Mouse (Mus musculus) liver, embryonic 16.5 days (tissue): Measurements from ENCODE around the gene Il1rl1. TPM values are rescaled to one million over a fixed set of nuclear protein-coding genes. Genes with fewer than 3 reads are reported as not detected.

Experiments used
- ATAC-seq: fragments of 200-750 bp; cut with Nextera tagmentation; 2 replicates; pipeline ENCODE4 v1.8.0; 2017; ENCODE audit warnings: low read depth, mild to moderate bottlenecking, moderate number of reproducible peaks, moderate library complexity
- H3K27ac ChIP-seq: fragments of 300-500 bp; sonication (generic); 2 replicates; pipeline ENCODE4 v1.5.1; 2014; ENCODE audit warnings: mild to moderate bottlenecking, low read length
- H3K27me3 ChIP-seq: fragments of 300-500 bp; sonication (generic); 2 replicates; pipeline ENCODE4 v1.6.1; 2014; ENCODE audit warnings: low read depth, low read length, mixed read lengths; ENCODE audit not compliant: control insufficient read depth, insufficient read depth
- H3K36me3 ChIP-seq: fragments of 300-500 bp; sonication (generic); 2 replicates; pipeline ENCODE4 v1.6.1; 2014; ENCODE audit warnings: mild to moderate bottlenecking; ENCODE audit not compliant: control insufficient read depth, insufficient read depth
- H3K4me1 ChIP-seq: fragments of 300-500 bp; sonication (generic); 2 replicates; pipeline ENCODE4 v1.6.1; 2014; ENCODE audit warnings: low read depth, low read length, mixed read lengths; ENCODE audit not compliant: control insufficient read depth
- H3K4me2 ChIP-seq: fragments of 300-500 bp; sonication (generic); 2 replicates; pipeline ENCODE4 v1.6.1; 2014; ENCODE audit warnings: low read depth, low read length, mixed read lengths
- H3K4me3 ChIP-seq: fragments of 300-500 bp; sonication (generic); 2 replicates; pipeline ENCODE4 v1.5.1; 2014; ENCODE audit warnings: low read depth, mild to moderate bottlenecking, low read length
- H3K9ac ChIP-seq: fragments of 300-500 bp; sonication (generic); 2 replicates; pipeline ENCODE4 v1.6.1; 2014; ENCODE audit warnings: low read depth, low read length
- H3K9me3 ChIP-seq: fragments of 300-500 bp; sonication (generic); replicated peaks from 2 replicates; pipeline ENCODE4 v1.6.1; 2016; ENCODE audit warnings: low read length; ENCODE audit not compliant: control insufficient read depth
- WGBS: fragments of 180-500 bp; shearing (Covaris S2); extraction: QIAGEN DNeasy Blood & Tissue Kit; methylation state at CpG from one replicate; pipeline ENCODE4 v1.1.7; 2014; ENCODE audit not compliant: insufficient replicate concordance; 5-methylcytosine and 5-hydroxymethylcytosine counted together
- polyA plus RNA-seq: library from polyadenylated mRNA; unstranded; fragments of >200 nt; fragmentation: Nextera tagmentation; extraction: Ambion mirVana; gene quantifications from 2 replicates; pipeline ENCODE4 v1.2.1, GENCODE M21; 2015

The Il1rl1 gene
- polyA plus RNA-seq, 1 experiment from 2014 or later = 5.3 TPM

GRCm38 (mm10) chr1:40499708-40500107 lies 70.3 kb downstream of the Il1rl1 start:
- ATAC-seq = no peak
- H3K27me3 ChIP-seq = no peaks in the 10 kb centered on the region
- 89% methylated on average over 1 of the region's 1 CpGs for WGBS

GRCm38 (mm10) chr1:40501126-40501525 lies 71.8 kb downstream of the Il1rl1 start:
- H3K27ac ChIP-seq = no peak overlapping the region
- H3K27me3 ChIP-seq = no peaks in the 10 kb centered on the region
- no peaks in the 10 kb centered on the region for H3K9me3 ChIP-seq
- 15% methylated on average over 4 of the region's 4 CpGs for WGBS
- no peak overlapping the region for H3K4me2 ChIP-seq
- no peak for ATAC-seq
- no peaks in the 10 kb centered on the region for H3K4me1 ChIP-seq
- no peaks in the 10 kb centered on the region for H3K36me3 ChIP-seq
- no peak overlapping the region for H3K4me3 ChIP-seq
- H3K9ac ChIP-seq = no peak overlapping the region

More at GRCm38 (mm10) chr1:40499708-40500107, 70.3 kb downstream of the Il1rl1 start:
- no peak overlapping the region for H3K9ac ChIP-seq
- no peaks in the 10 kb centered on the region for H3K4me1 ChIP-seq
- H3K36me3 ChIP-seq = no peaks in the 10 kb centered on the region
- H3K9me3 ChIP-seq = no peaks in the 10 kb centered on the region
- no peak overlapping the region for H3K27ac ChIP-seq
- no peak overlapping the region for H3K4me2 ChIP-seq
- H3K4me3 ChIP-seq = no peak overlapping the region

- Histone ChIP-seq H3K4me3 (no peak overlapping the region), H3K36me3 (no peaks in the 10 kb centered on the region), H3K9ac (no peak overlapping the region), H3K27ac (no peak overlapping the region), H3K4me2 (no peak overlapping the region), H3K9me3 (no peaks in the 10 kb centered on the region), H3K27me3 (no peaks in the 10 kb centered on the region), H3K4me1 (no peaks in the 10 kb centered on the region)
- 25% methylated on average over 11 of the region's 11 CpGs for WGBS
- ATAC-seq = no peak
Observed at GRCm38 (mm10) chr1:40501546-40502398, 72.4 kb downstream of the Il1rl1 start.

- Histone ChIP-seq H3K4me3 (no peak overlapping the region), H3K9me3 (no peaks in the 10 kb centered on the region)
- WGBS = 25% methylated on average over 5 of the region's 5 CpGs
Observed at GRCm38 (mm10) chr1:40504548-40504947, 75.2 kb downstream of the Il1rl1 start.

More at GRCm38 (mm10) chr1:40504548-40504947, 75.2 kb downstream of the Il1rl1 start:
- Histone ChIP-seq H3K4me2 (no peak overlapping the region), H3K4me1 (no peaks in the 10 kb centered on the region), H3K9ac (no peak overlapping the region), H3K27ac (no peak overlapping the region), H3K36me3 (no peaks in the 10 kb centered on the region), H3K27me3 (no peaks in the 10 kb centered on the region)
- ATAC-seq = no peak

Other genes starting within 250 kb of the Il1rl1 start
- gene Il1r1, start 204.5 kb upstream of the Il1rl1 start, polyA plus RNA-seq = 7.2 and 8.4 TPM in 2 replicates
- 1.2 and 1.5 TPM in 2 replicates for gene Il1rl2, start 105.0 kb upstream of the Il1rl1 start, polyA plus RNA-seq
- gene Il18r1, start 36.0 kb downstream of the Il1rl1 start, polyA plus RNA-seq = 0.13 and 0.14 TPM in 2 replicates
- 1.4 and 1.8 TPM in 2 replicates for gene Il18rap, start 85.8 kb downstream of the Il1rl1 start, polyA plus RNA-seq
- not detected in 2 replicates for gene Slc9a4, start 150.5 kb downstream of the Il1rl1 start, polyA plus RNA-seq